Mouse (Mus musculus) neural tube, embryonic 14.5 days (tissue): Measurements from ENCODE around the gene Mill2. TPM values are rescaled to one million over a fixed set of nuclear protein-coding genes. Genes with fewer than 3 reads are reported as not detected.
"Not testable (repeated sequence)": the region's sequence is repeated elsewhere in the genome, so short reads cannot be mapped to it uniquely, and the experiment has no call there.

ENCODE experiments used
- ATAC-seq: fragments of 200-750 bp; cut with Nextera tagmentation; 2 replicates; pipeline ENCODE4 v1.8.0; 2017; ENCODE audit warnings: low read depth, mild to moderate bottlenecking, moderate TSS enrichment, moderate library complexity
- H3K27ac ChIP-seq: fragments of 300-500 bp; sonication (generic); 2 replicates; pipeline ENCODE4 v1.5.1; 2014; ENCODE audit warnings: low read depth, mild to moderate bottlenecking, control low read depth, low read length, moderate library complexity, mixed read lengths
- H3K27me3 ChIP-seq: fragments of 300-500 bp; sonication (generic); 2 replicates; pipeline ENCODE4 v1.6.1; 2014; ENCODE audit warnings: low read length; ENCODE audit not compliant: control insufficient read depth, insufficient read depth
- H3K36me3 ChIP-seq: fragments of 300-500 bp; sonication (generic); 2 replicates; pipeline ENCODE4 v1.6.1; 2014; ENCODE audit warnings: low read length, mixed read lengths; ENCODE audit not compliant: control insufficient read depth, insufficient read depth
- H3K4me1 ChIP-seq: fragments of 300-500 bp; sonication (generic); 2 replicates; pipeline ENCODE4 v1.6.1; 2014; ENCODE audit warnings: low read length; ENCODE audit not compliant: control insufficient read depth, insufficient read depth
- H3K4me2 ChIP-seq: fragments of 300-500 bp; sonication (generic); 2 replicates; pipeline ENCODE4 v1.6.1; 2014; ENCODE audit warnings: mild to moderate bottlenecking, low read depth, low read length, control low read depth
- H3K4me3 ChIP-seq: fragments of 300-500 bp; sonication (generic); 2 replicates; pipeline ENCODE4 v1.5.1; 2014; ENCODE audit warnings: low read depth, low read length, control low read depth, mixed read lengths
- H3K9ac ChIP-seq: fragments of 300-500 bp; sonication (generic); replicated peaks from 2 replicates; pipeline ENCODE4 v1.6.1; 2014; ENCODE audit warnings: low read depth, mild to moderate bottlenecking, control low read depth, low read length, mixed read lengths
- H3K9me3 ChIP-seq: fragments of 300-500 bp; sonication (generic); 2 replicates; pipeline ENCODE4 v1.6.1; 2016; ENCODE audit warnings: low read length; ENCODE audit not compliant: control insufficient read depth
- WGBS: fragments of 180-500 bp; shearing (Covaris S2); extraction: QIAGEN DNeasy Blood & Tissue Kit; methylation state at CpG from one replicate; pipeline ENCODE4 v1.1.7; 2014; 5-methylcytosine and 5-hydroxymethylcytosine counted together
- polyA plus RNA-seq: library from polyadenylated mRNA; unstranded; fragments of >200 nt; fragmentation: Nextera tagmentation; extraction: Ambion mirVana; gene quantifications from 2 replicates; pipeline ENCODE4 v1.2.1, GENCODE M21; 2014

The Mill2 gene
- polyA plus RNA-seq: 0.46 TPM in 1 of 2 replicates, not detected in the other

- H3K36me3 ChIP-seq: no peaks in the 10 kb centered on the region
- H3K27ac ChIP-seq: peak within 1 kb of the TSS; percentile 2; the same call in 1 of the 2 replicates
- H3K4me1 ChIP-seq: no peaks in the 10 kb centered on the region
- H3K9me3 ChIP-seq: no peaks in the 10 kb centered on the region
- peak within 1 kb of the TSS; percentile 27; the same call in 1 of the 2 replicates for H3K4me3 ChIP-seq
- H3K4me2 ChIP-seq: peak within 1 kb of the TSS; percentile 52
- 31% methylated on average over 3 of the region's 3 CpGs for WGBS
- no peak for ATAC-seq
- 0 out of 2 replicates have a peak within 1 kb of the TSS, but pooled peaks have one; percentile 44 for H3K9ac ChIP-seq
- H3K27me3 ChIP-seq: no peaks in the 10 kb centered on the region
These were observed at the start of gene Mill2 for GRCm38 (mm10) chr7:18839865-18840264. TSS of gene Mill2 (plus strand) at chr7:18839966.

GRCm38 (mm10) chr7:18790671-18791070 is 49.1 kb upstream of the Mill2 start:
- H3K4me3 ChIP-seq, H3K4me1 ChIP-seq, H3K9me3 ChIP-seq, H3K27ac ChIP-seq, H3K9ac ChIP-seq, ATAC-seq, H3K4me2 ChIP-seq, H3K27me3 ChIP-seq, H3K36me3 ChIP-seq: not testable (repeated sequence)

DNA sequence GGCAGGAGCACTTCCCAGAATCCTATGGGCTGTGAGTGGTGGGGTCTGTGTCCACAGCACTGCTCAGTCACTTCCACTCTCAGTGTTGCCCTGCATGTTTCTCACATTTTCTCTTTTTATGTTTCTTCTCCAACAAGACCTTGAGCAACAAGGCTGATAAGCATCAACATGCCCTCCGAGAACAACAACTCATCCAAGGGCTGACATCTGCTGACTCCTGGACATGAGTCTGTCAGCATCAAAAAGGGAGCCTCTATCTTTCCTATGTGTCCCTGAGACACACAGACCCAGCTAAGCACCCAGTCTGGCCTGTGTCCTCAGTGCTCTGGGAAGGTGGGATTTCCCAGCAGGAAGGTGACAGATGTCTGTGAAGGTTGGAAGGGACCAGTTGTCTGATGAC is 41.3 kb upstream of the Mill2 start, which contains the start of gene Psg19:
Gene Psg19 (minus strand): TSS at position 101 of the 400 bp plus-strand sequence.
- no peak for ATAC-seq

GRCm38 (mm10) chr7:18799129-18799528 is 40.6 kb upstream of the Mill2 start:
- 42% methylated on average over 3 of the region's 3 CpGs for WGBS
- H3K4me3 ChIP-seq: no peak overlapping the region
- H3K36me3 ChIP-seq: no peaks in the 10 kb centered on the region
- no peak overlapping the region for H3K9ac ChIP-seq
- H3K9me3 ChIP-seq: no peaks in the 10 kb centered on the region
- H3K4me2 ChIP-seq: no peak overlapping the region
- H3K27ac ChIP-seq: no peak overlapping the region
- no peaks in the 10 kb centered on the region for H3K27me3 ChIP-seq
- H3K4me1 ChIP-seq: no peaks in the 10 kb centered on the region
- no peak for ATAC-seq

More for the DNA sequence above, 41.3 kb upstream of the Mill2 start, which contains the start of gene Psg19:
- WGBS: 89% methylated on average over 1 of the region's 1 CpGs
- no peak within 1 kb of the TSS for H3K27ac ChIP-seq
- H3K9me3 ChIP-seq: no peaks in the 10 kb centered on the region
- no peak within 1 kb of the TSS for H3K9ac ChIP-seq
- no peak within 1 kb of the TSS for H3K4me2 ChIP-seq
- no peaks in the 10 kb centered on the region for H3K4me1 ChIP-seq
- no peak within 1 kb of the TSS for H3K4me3 ChIP-seq
- H3K36me3 ChIP-seq: no peaks in the 10 kb centered on the region
- no peaks in the 10 kb centered on the region for H3K27me3 ChIP-seq

DNA sequence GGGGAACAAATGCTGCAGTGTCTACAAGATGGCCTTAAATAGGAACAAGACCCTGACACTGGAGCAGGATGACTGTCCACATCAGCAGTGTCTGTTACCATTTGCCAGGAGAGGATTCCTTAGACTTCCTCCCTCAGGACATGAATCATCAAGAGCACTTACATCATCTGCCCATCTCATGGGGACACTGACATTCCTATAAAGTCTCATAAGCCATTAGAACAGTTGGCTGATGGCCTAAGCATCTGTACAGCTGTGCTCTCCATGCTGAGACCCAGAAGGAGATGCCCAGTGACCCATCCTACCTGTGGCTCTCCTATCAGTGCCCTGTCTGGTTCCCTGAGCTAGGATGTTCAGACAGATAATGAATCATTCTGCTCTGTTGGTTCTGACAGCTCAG is 36.2 kb upstream of the Mill2 start:
- no peaks in the 10 kb centered on the region for H3K27me3 ChIP-seq
- H3K9ac ChIP-seq: no peak overlapping the region
- H3K36me3 ChIP-seq: no peaks in the 10 kb centered on the region
- H3K9me3 ChIP-seq: no peaks in the 10 kb centered on the region
- H3K4me1 ChIP-seq: no peaks in the 10 kb centered on the region
- no peak overlapping the region for H3K4me3 ChIP-seq
- no peak overlapping the region for H3K27ac ChIP-seq
- no peak for ATAC-seq
- no peak overlapping the region for H3K4me2 ChIP-seq

GRCm38 (mm10) chr7:18818301-18818700 is 21.5 kb upstream of the Mill2 start:
- Histone ChIP-seq H3K4me3 (no peak overlapping the region), H3K9ac (no peak overlapping the region), H3K36me3 (no peaks in the 10 kb centered on the region), H3K9me3 (no peaks in the 10 kb centered on the region), H3K4me2 (no peak overlapping the region), H3K4me1 (no peaks in the 10 kb centered on the region), H3K27me3 (no peaks in the 10 kb centered on the region), H3K27ac (no peak overlapping the region)
- no peak for ATAC-seq
- WGBS: 88% methylated on average over 9 of the region's 9 CpGs

DNA sequence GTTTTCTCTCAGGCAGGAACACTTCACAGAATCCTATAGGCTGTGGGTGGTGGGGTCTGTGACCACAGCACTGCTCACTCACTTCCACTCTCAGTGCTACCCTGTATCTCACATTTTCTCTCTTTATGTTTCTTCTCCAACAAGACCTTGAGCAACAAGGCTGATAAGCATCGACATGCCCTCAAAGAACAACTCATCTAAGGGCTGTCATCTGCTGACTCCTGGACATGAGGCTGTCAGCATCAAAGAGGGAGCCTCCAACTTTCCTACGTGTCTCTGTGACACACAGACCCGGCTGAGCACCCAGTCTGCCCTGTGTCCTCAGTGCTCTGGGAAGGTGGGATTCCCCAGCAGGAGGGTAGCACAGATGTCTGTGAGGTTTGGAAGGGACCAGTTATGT is 18.3 kb upstream of the Mill2 start, which contains the start of gene Psg17:
Gene Psg17 (minus strand): TSS at position 101 of the 400 bp plus-strand sequence.
- Histone ChIP-seq H3K4me1 (no peaks in the 10 kb centered on the region), H3K4me3 (no peak within 1 kb of the TSS), H3K27ac (no peak within 1 kb of the TSS), H3K4me2 (no peak within 1 kb of the TSS), H3K36me3 (no peaks in the 10 kb centered on the region), H3K9me3 (no peaks in the 10 kb centered on the region), H3K9ac (no peak within 1 kb of the TSS), H3K27me3 (no peaks in the 10 kb centered on the region)
- no peak for ATAC-seq
- WGBS: 85% methylated on average over 3 of the region's 3 CpGs

- Histone ChIP-seq H3K4me1 (no peaks in the 10 kb centered on the region), H3K4me3 (no peak overlapping the region), H3K27ac (no peak overlapping the region), H3K9me3 (no peaks in the 10 kb centered on the region), H3K9ac (no peak overlapping the region), H3K36me3 (no peaks in the 10 kb centered on the region), H3K27me3 (no peaks in the 10 kb centered on the region), H3K4me2 (no peak overlapping the region)
- ATAC-seq: no peak
- WGBS: 70% methylated on average over 26 of the region's 26 CpGs
These were observed 11.8 kb upstream of the Mill2 start for GRCm38 (mm10) chr7:18827792-18828546.

GRCm38 (mm10) chr7:18828592-18828991 is 11.2 kb upstream of the Mill2 start:
- Histone ChIP-seq H3K27ac (no peak overlapping the region), H3K4me2 (no peak overlapping the region), H3K9ac (no peak overlapping the region), H3K36me3 (no peaks in the 10 kb centered on the region), H3K4me1 (no peaks in the 10 kb centered on the region), H3K9me3 (no peaks in the 10 kb centered on the region), H3K4me3 (no peak overlapping the region), H3K27me3 (no peaks in the 10 kb centered on the region)
- no peak for ATAC-seq
- WGBS: 68% methylated on average over 9 of the region's 9 CpGs
